Mouse (Mus musculus) spleen, adult 2 months (tissue): ENCODE data around the gene Nudt4. TPM values are rescaled to one million over a fixed set of nuclear protein-coding genes. Genes with fewer than 3 reads are reported as not detected.

Experiments
- DNase-seq, 2 experiments: peaks; one replicate each; pipeline versions ENCODE4 v3.0.0 to v3.0.0-alpha.2; 2012 to 2021; ENCODE audit warnings: low spot score in 2 of 2, low read depth in 1 of 2
- H3K27ac ChIP-seq: fragments of 200-500 bp; 2 replicates; pipeline ENCODE4 v1.5.1; 2012; ENCODE audit warnings: low read length, inconsistent platforms; ENCODE audit not compliant: insufficient read depth
- H3K27me3 ChIP-seq: fragments of 200-500 bp; 2 replicates; pipeline ENCODE4 v1.6.1; 2012; ENCODE audit warnings: mild to moderate bottlenecking, moderate library complexity, low read length, inconsistent platforms; ENCODE audit not compliant: control insufficient read depth, insufficient read depth
- H3K36me3 ChIP-seq: fragments of 200-500 bp; 2 replicates; pipeline ENCODE4 v1.6.1; 2012; ENCODE audit warnings: mild to moderate bottlenecking, low read length, inconsistent platforms; ENCODE audit not compliant: control insufficient read depth, insufficient read depth
- H3K4me1 ChIP-seq: fragments of 200-500 bp; 2 replicates; pipeline ENCODE4 v1.6.1; 2011; ENCODE audit warnings: inconsistent platforms; ENCODE audit not compliant: control insufficient read depth, insufficient read depth, insufficient read length
- H3K4me3 ChIP-seq: fragments of 200-500 bp; 2 replicates; pipeline ENCODE4 v1.5.1; 2011; ENCODE audit warnings: mild to moderate bottlenecking, inconsistent platforms; ENCODE audit not compliant: insufficient read depth, insufficient read length; ENCODE audit errors: extremely low read depth
- CTCF ChIP-seq: fragments of 200-500 bp; IDR thresholded peaks from 2 replicates; pipeline ENCODE4 v1.5.1; 2011; ENCODE audit warnings: mild to moderate bottlenecking, inconsistent platforms; ENCODE audit not compliant: insufficient read depth, insufficient read length, insufficient replicate concordance; ENCODE audit errors: extremely low read depth
- POLR2A ChIP-seq: fragments of 200-500 bp; IDR thresholded peaks from 2 replicates; pipeline ENCODE4 v1.6.1; 2011; ENCODE audit warnings: low read depth, low read length, inconsistent platforms
- WGBS: fragments of 180-500 bp; shearing (Covaris S2); methylation state at CpG from one replicate; pipeline ENCODE4 v1.1.7; 2018; 5-methylcytosine and 5-hydroxymethylcytosine counted together
- polyA plus RNA-seq: library from polyadenylated mRNA; depleted of rRNA; stranded (reverse); fragments of >200 nt; gene quantifications from 2 replicates; pipeline ENCODE4 v1.2.3, GENCODE M21; 2012

Gene Nudt4
- polyA plus RNA-seq, 1 experiment, result 8.0 TPM

DNA sequence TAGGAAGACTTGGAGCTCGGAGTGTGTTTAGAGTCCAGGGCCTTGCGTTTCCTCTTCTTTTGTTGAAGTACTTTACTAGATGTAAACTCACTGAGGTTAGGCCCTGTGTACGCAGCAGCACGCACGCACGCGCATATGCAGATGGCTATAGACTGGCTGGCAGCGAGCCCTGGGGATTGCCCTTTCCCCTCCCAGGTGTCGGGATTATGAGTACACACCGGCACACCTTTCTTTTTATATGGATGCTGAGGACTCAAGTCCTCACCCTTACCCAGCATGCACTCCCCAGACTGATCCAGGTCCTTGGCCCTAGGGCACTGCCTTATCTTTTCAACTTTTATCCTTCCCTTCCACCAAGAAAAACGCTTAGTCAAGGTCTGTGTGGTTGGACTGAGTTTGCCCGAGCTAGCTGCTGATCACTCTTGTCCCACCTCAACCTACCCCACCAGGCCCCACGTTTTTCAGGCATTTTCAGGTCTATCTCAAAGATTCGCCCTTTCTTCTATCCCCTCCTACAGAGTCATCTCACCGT is 34.2 kb upstream of the Nudt4 start:
- DNase-seq, result no peak
- H3K36me3 ChIP-seq, result no peaks in the 10 kb centered on the region
- 91% methylated on average over 15 of the region's 15 CpGs for WGBS
- no peak overlapping the region for H3K27ac ChIP-seq
- H3K4me3 ChIP-seq, result no peak overlapping the region
- TF ChIP-seq POLR2A, result no peak
- TF ChIP-seq CTCF, result no peak
- no peaks in the 10 kb centered on the region for H3K4me1 ChIP-seq
- no peaks in the 10 kb centered on the region for H3K27me3 ChIP-seq

- no peaks in the 10 kb centered on the region for H3K4me1 ChIP-seq
- H3K36me3 ChIP-seq, result no peaks in the 10 kb centered on the region
- no peak overlapping the region for H3K27ac ChIP-seq
- no peak for DNase-seq
- WGBS, result 81% methylated on average over 8 of the region's 8 CpGs
- TF ChIP-seq POLR2A (no peak), CTCF (no peak)
- no peaks in the 10 kb centered on the region for H3K27me3 ChIP-seq
- H3K4me3 ChIP-seq, result no peak overlapping the region
These were observed 32.1 kb upstream of the Nudt4 start for GRCm38 (mm10) chr10:95595852-95596639.

- no peaks in the 10 kb centered on the region for H3K4me1 ChIP-seq
- no peak for TF ChIP-seq CTCF
- TF ChIP-seq POLR2A, result no peak
- 79% methylated on average over 11 of the region's 11 CpGs for whole genome bisulfite sequencing
- H3K27ac ChIP-seq, result no peak overlapping the region
- no peaks in the 10 kb centered on the region for H3K27me3 ChIP-seq
- H3K36me3 ChIP-seq, result no peaks in the 10 kb centered on the region
- no peak for DNase-seq
- H3K4me3 ChIP-seq, result no peak overlapping the region
These were observed 30.5 kb upstream of the Nudt4 start for GRCm38 (mm10) chr10:95594414-95594813.

- H3K36me3 ChIP-seq, result no peaks in the 10 kb centered on the region
- TF ChIP-seq POLR2A (no peak), CTCF (no peak)
- WGBS, result 85% methylated on average over 4 of the region's 4 CpGs
- DNase-seq, result no peak
- no peak overlapping the region for H3K4me3 ChIP-seq
- no peaks in the 10 kb centered on the region for H3K27me3 ChIP-seq
- H3K4me1 ChIP-seq, result no peaks in the 10 kb centered on the region
- no peak overlapping the region for H3K27ac ChIP-seq
These were observed 27.3 kb upstream of the Nudt4 start for GRCm38 (mm10) chr10:95591257-95591656.

- Histone ChIP-seq H3K27me3 (no peaks in the 10 kb centered on the region), H3K27ac (no peak overlapping the region), H3K4me1 (no peaks in the 10 kb centered on the region), H3K4me3 (no peak overlapping the region), H3K36me3 (no peaks in the 10 kb centered on the region)
- 33% methylated on average over 6 of the region's 6 CpGs for WGBS
- no peak for DNase-seq
- TF ChIP-seq POLR2A (no peak), CTCF (no peak)
These were observed 26.2 kb upstream of the Nudt4 start for GRCm38 (mm10) chr10:95590196-95590595.

DNA sequence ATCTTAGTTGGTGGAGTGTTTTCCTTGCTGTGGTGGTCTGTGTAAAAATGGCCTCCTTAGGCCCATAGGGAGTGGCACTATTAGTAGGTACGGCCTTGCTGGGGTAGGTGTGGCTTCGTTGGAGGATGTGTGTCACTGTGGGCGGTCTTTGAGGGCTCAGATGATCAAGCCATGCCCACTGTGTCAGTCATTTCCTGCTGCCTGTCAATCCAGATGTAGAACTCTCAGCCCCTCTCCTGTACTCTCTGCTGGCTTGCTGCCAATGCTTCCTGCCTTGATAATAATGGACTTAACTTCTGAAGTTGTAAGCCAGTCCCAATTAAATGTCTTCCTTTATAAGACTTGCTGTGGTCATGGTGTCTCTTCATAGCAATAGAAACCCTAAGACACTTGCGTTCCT is 25.2 kb upstream of the Nudt4 start:
- TF ChIP-seq CTCF, result no peak
- no peak for TF ChIP-seq POLR2A
- H3K4me3 ChIP-seq, result no peak overlapping the region
- H3K4me1 ChIP-seq, result no peaks in the 10 kb centered on the region
- DNase-seq, result no peak
- no peaks in the 10 kb centered on the region for H3K27me3 ChIP-seq
- H3K36me3 ChIP-seq, result no peaks in the 10 kb centered on the region
- H3K27ac ChIP-seq, result no peak overlapping the region
- 89% methylated on average over 4 of the region's 4 CpGs for WGBS
